Mouse (Mus musculus): ENCODE results near the gene Rlim.

Gene Rlim

DNA sequence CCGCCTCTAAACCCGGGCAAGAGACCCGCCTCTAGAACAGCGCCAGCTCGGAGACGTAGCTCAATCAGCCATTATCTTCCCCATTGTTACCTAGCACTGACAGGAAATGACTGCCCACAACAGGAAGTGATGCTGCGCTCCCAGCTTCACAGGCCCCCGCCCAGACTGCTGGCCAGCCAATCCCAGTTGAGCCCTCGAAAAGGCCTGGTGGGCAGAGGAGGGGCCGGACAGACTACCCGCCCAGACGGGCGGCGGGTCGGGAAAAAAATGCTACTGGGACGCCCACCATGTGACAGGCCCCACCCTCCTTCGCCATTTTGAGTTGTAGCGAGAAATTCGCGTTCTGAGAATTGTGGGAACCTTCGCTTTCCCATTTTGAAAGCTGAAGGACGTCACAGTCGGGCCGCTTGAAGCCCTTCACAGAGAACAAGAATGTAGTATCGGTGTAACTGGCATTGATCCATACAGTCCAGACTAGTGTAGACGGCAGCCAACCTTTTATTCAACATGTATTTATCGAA is at the start of gene Rlim:
Gene Rlim, minus strand, starts transcription at position 116 of the 521 bp plus-strand sequence.
- peak; percentile 96 for DNase-seq (ENCODE audit: low read depth, low spot score)

DNA sequence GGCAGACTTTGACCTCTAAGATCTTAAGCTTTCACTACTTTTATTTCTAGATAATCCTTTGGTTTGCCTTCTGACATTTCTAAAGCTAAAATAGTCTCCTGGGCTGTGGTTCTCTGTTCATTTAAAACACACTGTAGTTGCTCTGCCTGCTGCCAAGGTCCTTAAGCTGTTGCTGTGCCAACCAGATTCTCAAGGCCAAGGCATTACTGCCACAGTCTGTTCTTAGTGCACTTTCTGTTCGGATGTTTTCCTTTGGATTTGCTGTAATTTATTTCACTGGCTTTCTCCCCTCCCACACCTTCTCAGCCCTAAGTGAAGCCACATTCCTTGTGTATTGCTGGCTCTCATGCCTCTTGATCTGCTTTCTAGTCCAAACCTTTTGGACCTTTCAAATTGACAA is 36.1 kb upstream of the Rlim start:
- no peak for DNase-seq (ENCODE audit: low read depth, low spot score)

DNA sequence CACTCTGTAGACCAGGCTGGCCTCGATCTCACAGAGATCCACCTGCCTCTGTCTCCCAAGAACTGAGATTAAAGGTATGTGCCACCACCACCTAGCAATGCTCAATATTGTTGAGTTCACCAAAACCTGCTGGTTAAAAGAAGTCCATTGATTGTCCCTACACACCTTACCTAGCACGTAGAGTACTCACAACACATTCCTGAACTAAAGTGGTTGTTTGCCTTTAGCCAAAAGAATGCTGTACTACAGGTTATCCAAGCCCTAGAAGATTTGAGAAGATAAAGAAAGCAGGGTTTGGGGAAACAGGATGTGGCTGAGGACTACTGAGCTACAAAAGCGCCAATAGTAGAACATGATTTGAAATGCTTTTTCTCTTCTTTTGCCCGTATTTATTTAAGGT is 34.0 kb upstream of the Rlim start:
- no peak for DNase-seq (ENCODE audit: low read depth, low spot score)

- DNase-seq (ENCODE audit: low read depth, low spot score): no peak
Observed at GRCm38 (mm10) chrX:104013318-104013811, 32.3 kb upstream of the Rlim start.

DNA sequence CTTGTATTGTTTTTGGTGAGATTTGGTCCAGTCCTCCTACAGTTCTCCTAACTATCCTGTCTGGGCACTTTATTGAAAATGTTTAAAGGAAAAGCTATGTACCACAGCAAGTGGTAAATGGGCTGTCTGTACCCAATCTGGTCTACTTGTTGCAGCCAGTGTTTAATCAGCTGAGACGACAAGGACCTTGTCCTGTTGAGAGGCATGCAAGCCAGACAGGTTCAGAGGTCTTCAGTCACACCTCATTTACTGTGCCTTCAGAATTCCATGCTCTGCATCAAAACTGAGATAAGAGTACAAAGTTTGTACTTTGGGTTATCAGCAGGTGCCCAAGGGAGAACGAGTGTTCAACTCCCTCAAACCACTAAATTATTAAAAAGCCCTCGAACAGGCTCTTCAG is 13.7 kb upstream of the Rlim start:
- DNase-seq (ENCODE audit: low read depth, low spot score): no peak

- DNase-seq (ENCODE audit: low read depth, low spot score): no peak
Observed at GRCm38 (mm10) chrX:103993864-103994263, 12.8 kb upstream of the Rlim start.

GRCm38 (mm10) chrX:103991702-103992101 is 10.6 kb upstream of the Rlim start:
- DNase-seq (ENCODE audit: low read depth, low spot score): peak; percentile 49

DNA sequence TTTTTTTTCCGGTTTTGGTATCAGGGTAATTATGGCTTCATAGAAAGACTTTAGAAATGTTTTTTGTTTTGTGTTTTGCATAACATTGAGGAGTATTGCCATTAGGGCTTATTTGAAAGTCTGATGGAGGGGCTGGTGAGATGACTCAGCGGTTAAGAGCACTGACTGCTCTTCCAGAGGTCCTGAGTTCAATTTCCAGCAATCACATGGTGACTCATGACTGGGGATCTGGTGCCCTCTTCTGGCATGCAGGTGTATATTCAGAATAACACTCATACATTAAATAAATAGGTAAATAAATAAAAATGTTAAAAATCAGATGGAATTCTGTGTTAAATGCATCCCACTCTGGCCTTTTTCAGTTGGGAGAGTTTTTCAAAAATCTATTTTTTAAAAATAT is 9.3 kb upstream of the Rlim start:
- peak; percentile 36 for DNase-seq (ENCODE audit: low read depth, low spot score)

GRCm38 (mm10) chrX:103987215-103987964 is 6.3 kb upstream of the Rlim start:
- peak; percentile 84 for DNase-seq (ENCODE audit: low read depth, low spot score)

DNA sequence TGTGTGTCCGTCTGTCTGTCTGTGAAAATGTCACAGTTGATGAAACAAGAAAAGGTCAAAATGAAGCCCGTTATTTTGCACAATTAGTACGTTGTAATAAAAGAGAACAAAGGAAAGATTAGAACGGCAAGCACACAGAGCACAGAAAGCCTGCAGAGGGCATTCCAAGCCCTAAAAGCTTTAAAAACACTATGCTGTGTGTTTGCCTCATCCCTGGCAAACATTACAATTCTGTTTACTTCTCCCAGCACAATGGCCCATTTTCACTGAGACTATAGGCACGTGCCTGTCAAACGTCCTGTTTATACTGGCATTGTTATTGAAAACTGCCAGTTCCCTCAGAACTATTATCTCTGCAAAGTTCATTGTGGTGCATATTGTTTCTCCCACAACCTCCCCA is 5.1 kb upstream of the Rlim start:
- DNase-seq (ENCODE audit: low read depth, low spot score): no peak

DNA sequence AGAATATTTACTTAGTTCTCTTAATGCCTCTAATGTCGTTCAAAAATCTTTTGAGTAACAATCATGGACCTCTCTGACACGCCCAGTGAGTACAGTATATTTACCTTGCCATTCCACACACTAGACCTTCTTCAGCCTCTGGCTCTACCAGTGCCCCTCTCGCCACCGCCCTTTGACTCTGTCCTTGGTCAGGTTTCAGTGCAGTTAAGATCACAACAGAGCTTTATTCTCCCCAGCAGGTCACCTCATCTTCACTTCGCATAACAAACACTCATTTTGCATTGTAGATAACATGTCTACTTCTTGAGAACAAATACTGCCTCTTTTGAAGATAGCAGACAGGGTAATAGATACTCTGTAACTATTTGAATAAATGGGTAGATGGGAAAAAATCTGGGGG is 3.9 kb upstream of the Rlim start:
- DNase-seq (ENCODE audit: low read depth, low spot score): peak; percentile 77

- DNase-seq (ENCODE audit: low read depth, low spot score): peak; percentile 64
Observed at GRCm38 (mm10) chrX:103981806-103982205, 722 bp upstream of the Rlim start.

DNA sequence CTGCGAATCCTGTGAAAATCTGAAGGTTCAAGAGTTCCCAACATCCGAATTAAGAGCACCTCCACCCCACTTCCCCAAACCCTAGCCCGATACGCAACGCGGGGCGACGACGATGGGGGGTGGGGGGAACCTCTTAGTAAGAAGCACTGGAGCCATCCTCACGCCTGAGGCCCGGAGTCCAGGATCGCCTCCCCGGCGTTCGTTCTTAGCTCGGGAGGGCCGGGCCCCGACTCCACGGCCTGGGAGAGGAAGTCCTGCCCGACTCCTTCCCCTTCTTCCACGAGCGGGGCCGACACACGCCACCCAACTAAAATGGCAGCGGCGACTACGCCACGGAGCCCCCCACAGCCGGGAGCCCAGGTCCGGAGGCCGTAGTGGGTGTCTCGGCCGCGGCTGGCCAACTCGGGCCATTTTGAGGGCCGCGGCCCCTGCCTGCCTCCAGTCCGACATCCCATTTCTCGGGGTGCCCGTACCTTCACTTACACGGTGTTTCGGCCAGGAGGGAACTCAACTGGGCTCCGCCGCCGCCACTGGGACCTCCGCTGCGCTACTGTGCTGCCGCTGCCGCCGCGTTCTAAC is 405 bp downstream of the Rlim start:
- DNase-seq (ENCODE audit: low read depth, low spot score): peak; percentile 42

GRCm38 (mm10) chrX:103980036-103980435 is 1.0 kb downstream of the Rlim start:
- DNase-seq (ENCODE audit: low read depth, low spot score): peak; percentile 82

GRCm38 (mm10) chrX:103939701-103940100 is 41.4 kb downstream of the Rlim start:
- no peak for DNase-seq (ENCODE audit: low read depth, low spot score)

- peak; percentile 10 for DNase-seq (ENCODE audit: low read depth, low spot score)
Observed at GRCm38 (mm10) chrX:103937333-103937732, 43.8 kb downstream of the Rlim start.

- DNase-seq (ENCODE audit: low read depth, low spot score): no peak
Observed at GRCm38 (mm10) chrX:103922436-103922835, 58.6 kb downstream of the Rlim start.

GRCm38 (mm10) chrX:103918954-103919353 is 62.1 kb downstream of the Rlim start:
- no peak for DNase-seq (ENCODE audit: low read depth, low spot score)

DNA sequence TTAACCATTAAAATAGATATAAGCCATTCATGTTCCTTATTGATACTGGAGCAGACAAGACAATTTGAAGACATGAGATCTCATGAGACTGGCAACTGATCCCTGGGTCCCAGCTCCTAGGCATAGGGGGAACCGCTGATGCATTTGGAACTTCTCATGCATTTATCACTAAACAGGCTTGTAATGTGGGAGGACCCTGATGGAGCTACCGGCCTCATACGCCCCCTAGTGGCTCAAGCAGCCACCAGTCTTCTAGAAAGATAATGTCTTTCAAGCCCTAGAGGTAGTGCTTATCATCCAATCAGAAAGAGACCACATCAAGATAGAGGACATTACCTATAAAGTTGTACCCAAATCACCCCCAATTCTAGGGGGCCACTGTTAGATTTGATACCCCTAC is 66.3 kb downstream of the Rlim start:
- peak; percentile 61 for DNase-seq (ENCODE audit: low read depth, low spot score)

Data from ZHBTc4 (cell line).